Mouse (Mus musculus) MEL (cell line): Measurements from ENCODE around the gene Zbtb14. TPM values are rescaled to one million over a fixed set of nuclear protein-coding genes. Genes with fewer than 3 reads are reported as not detected.

Experiments used
- DNase-seq: peaks from one replicate; pipeline ENCODE4 v3.0.0; 2011; ENCODE audit warnings: low read depth, low spot score
- H3K27ac ChIP-seq: 2 replicates; pipeline ENCODE4 v1.5.1; 2012; ENCODE audit warnings: low read depth, mild to moderate bottlenecking, control low read depth, low read length, moderate library complexity; ENCODE audit not compliant: control insufficient read depth
- H3K27me3 ChIP-seq, 2 experiments: fragments of 150-350 bp in 1 of 2; sonication (generic) in 1 of 2; 2 replicates each; pipeline ENCODE4 v1.6.1; 2012; ENCODE audit warnings: low read length in 2 of 2, mild to moderate bottlenecking in 2 of 2, improper control_type of control experiment in 1 of 2, moderate library complexity in 1 of 2; ENCODE audit not compliant: insufficient read depth in 2 of 2, control insufficient read depth in 1 of 2
- H3K36me3 ChIP-seq, 2 experiments: 2 replicates each; pipeline ENCODE4 v1.6.1; 2012 to 2014; ENCODE audit warnings: low read length in 2 of 2, improper control_type of control experiment in 1 of 2, inconsistent platforms in 1 of 2, mild to moderate bottlenecking in 1 of 2; ENCODE audit not compliant: insufficient read depth in 2 of 2, control insufficient read depth in 1 of 2
- H3K4me1 ChIP-seq, 2 experiments: fragments of 150-350 bp in 1 of 2; sonication (generic) in 1 of 2; 2 replicates each; pipeline ENCODE4 v1.6.1; 2012; ENCODE audit warnings: low read length in 2 of 2, improper control_type of control experiment in 1 of 2, mild to moderate bottlenecking in 1 of 2; ENCODE audit not compliant: insufficient read depth in 2 of 2, control insufficient read depth in 1 of 2
- H3K4me3 ChIP-seq, 2 experiments: fragments of 150-350 bp in 1 of 2; sonication (generic) in 1 of 2; 2 replicates each; pipeline ENCODE4 v1.5.1; 2012; ENCODE audit warnings: low read depth in 2 of 2, low read length in 2 of 2, mild to moderate bottlenecking in 2 of 2, moderate library complexity in 2 of 2, control low read depth in 1 of 2, improper control_type of control experiment in 1 of 2; ENCODE audit not compliant: control insufficient read depth in 1 of 2, insufficient read depth in 1 of 2
- H3K79me2 ChIP-seq: 2 replicates; pipeline ENCODE4 v1.6.1; 2012; ENCODE audit warnings: mild to moderate bottlenecking, low read length, moderate library complexity; ENCODE audit not compliant: control insufficient read depth, poor library complexity, insufficient read depth
- H3K9ac ChIP-seq: 2 replicates; pipeline ENCODE4 v1.6.1; 2012; ENCODE audit warnings: low read depth, mild to moderate bottlenecking, control low read depth, low read length, moderate library complexity; ENCODE audit not compliant: control insufficient read depth, poor library complexity, severe bottlenecking
- H3K9me3 ChIP-seq: fragments of 150-350 bp; sonication (generic); replicated peaks from 2 replicates; pipeline ENCODE4 v1.6.1; 2012; ENCODE audit warnings: mild to moderate bottlenecking, low read length, improper control_type of control experiment, moderate library complexity; ENCODE audit not compliant: insufficient read depth
- BHLHE40 ChIP-seq: IDR thresholded peaks from 2 replicates; pipeline ENCODE4 v1.6.1; 2012; ENCODE audit warnings: low read depth, mild to moderate bottlenecking, inconsistent platforms, low read length, improper control_type of control experiment, borderline replicate concordance
- CHD1 ChIP-seq: IDR thresholded peaks from 2 replicates; pipeline ENCODE4 v1.6.1; 2012; ENCODE audit warnings: low read depth, mild to moderate bottlenecking, inconsistent platforms, low read length, improper control_type of control experiment
- CTCF ChIP-seq, 3 experiments: IDR thresholded peaks in 2 of 3; conservative IDR thresholded peaks in 1 of 3; 2 replicates each; pipeline ENCODE4 v1.5.1; 2011 to 2012; ENCODE audit warnings: low read length in 3 of 3, low read depth in 2 of 3, mild to moderate bottlenecking in 2 of 3, improper control_type of control experiment in 1 of 3, inconsistent platforms in 1 of 3, mixed read lengths in 1 of 3, moderate library complexity in 1 of 3; ENCODE audit not compliant: control insufficient read depth in 1 of 3, insufficient read depth in 1 of 3, poor library complexity in 1 of 3, severe bottlenecking in 1 of 3
- E2F4 ChIP-seq: IDR thresholded peaks from 2 replicates; pipeline ENCODE4 v1.6.1; 2011; ENCODE audit warnings: low read depth, low read length, improper control_type of control experiment, borderline replicate concordance
- ELF1 ChIP-seq: IDR thresholded peaks from 2 replicates; pipeline ENCODE4 v1.6.1; 2014; ENCODE audit warnings: low read depth, mild to moderate bottlenecking, inconsistent platforms, low read length, improper control_type of control experiment, moderate library complexity
- EP300 ChIP-seq, 2 experiments: IDR thresholded peaks; 2 replicates each; pipeline ENCODE4 v1.6.1; 2011; ENCODE audit warnings: improper control_type of control experiment in 2 of 2, low read length in 2 of 2, low read depth in 1 of 2, mild to moderate bottlenecking in 1 of 2
- ETS1 ChIP-seq: IDR thresholded peaks from 2 replicates; pipeline ENCODE4 v1.6.1; 2012; ENCODE audit warnings: low read depth, mild to moderate bottlenecking, inconsistent platforms, low read length, improper control_type of control experiment, moderate library complexity
- GABPA ChIP-seq: IDR thresholded peaks from 2 replicates; pipeline ENCODE4 v1.6.1; 2012; ENCODE audit warnings: low read depth, mild to moderate bottlenecking, inconsistent platforms, low read length, improper control_type of control experiment, moderate library complexity
- GATA1 ChIP-seq: IDR thresholded peaks from 2 replicates; pipeline ENCODE4 v1.6.1; 2011; ENCODE audit warnings: low read depth, low read length, improper control_type of control experiment
- HCFC1 ChIP-seq: IDR thresholded peaks from 2 replicates; pipeline ENCODE4 v1.6.1; 2012; ENCODE audit warnings: low read depth, mild to moderate bottlenecking, inconsistent platforms, low read length, improper control_type of control experiment, moderate library complexity
- JUND ChIP-seq: IDR thresholded peaks from 2 replicates; pipeline ENCODE4 v1.6.1; 2011; ENCODE audit warnings: low read depth, mild to moderate bottlenecking, improper control_type of control experiment, low read length
- KAT2A ChIP-seq: conservative IDR thresholded peaks from 2 replicates; pipeline ENCODE4 v1.6.1; 2012; ENCODE audit warnings: low read depth, low read length, improper control_type of control experiment, inconsistent platforms
- MAFK ChIP-seq: IDR thresholded peaks from 2 replicates; pipeline ENCODE4 v1.6.1; 2011; ENCODE audit warnings: low read depth, mild to moderate bottlenecking, low read length, improper control_type of control experiment, borderline replicate concordance
- MAX ChIP-seq: IDR thresholded peaks from 2 replicates; pipeline ENCODE4 v1.6.1; 2011; ENCODE audit warnings: low read length, improper control_type of control experiment
- MAZ ChIP-seq: IDR thresholded peaks from 2 replicates; pipeline ENCODE4 v1.6.1; 2012; ENCODE audit warnings: low read depth, mild to moderate bottlenecking, inconsistent platforms, low read length, improper control_type of control experiment
- MEF2A ChIP-seq: IDR thresholded peaks from 2 replicates; pipeline ENCODE4 v1.6.1; 2014; ENCODE audit warnings: low read depth, mild to moderate bottlenecking, inconsistent platforms, low read length, improper control_type of control experiment; ENCODE audit not compliant: poor library complexity, insufficient replicate concordance, severe bottlenecking; ENCODE audit errors: extremely low read depth
- MXI1 ChIP-seq: IDR thresholded peaks from 2 replicates; pipeline ENCODE4 v1.6.1; 2011; ENCODE audit warnings: mild to moderate bottlenecking, low read depth, low read length, improper control_type of control experiment
- MYB ChIP-seq: IDR thresholded peaks from 2 replicates; pipeline ENCODE4 v1.6.1; 2011; ENCODE audit warnings: mild to moderate bottlenecking, low read depth, low read length, improper control_type of control experiment
- MYC ChIP-seq: IDR thresholded peaks from 2 replicates; pipeline ENCODE4 v1.6.1; 2011; ENCODE audit warnings: low read depth, mild to moderate bottlenecking, low read length, improper control_type of control experiment, moderate library complexity
- NELFE ChIP-seq: IDR thresholded peaks from 2 replicates; pipeline ENCODE4 v1.6.1; 2011; ENCODE audit warnings: low read depth, low read length, improper control_type of control experiment
- NRF1 ChIP-seq: IDR thresholded peaks from 2 replicates; pipeline ENCODE4 v1.6.1; 2014; ENCODE audit warnings: low read depth, mild to moderate bottlenecking, inconsistent platforms, low read length, improper control_type of control experiment, moderate library complexity; ENCODE audit not compliant: poor library complexity, insufficient read depth, severe bottlenecking
- POLR2A ChIP-seq, 2 experiments: IDR thresholded peaks; 2 replicates each; pipeline ENCODE4 v1.6.1; 2011 to 2012; ENCODE audit warnings: low read length in 2 of 2, mild to moderate bottlenecking in 2 of 2, control low read depth in 1 of 2, improper control_type of control experiment in 1 of 2, low read depth in 1 of 2, moderate library complexity in 1 of 2; ENCODE audit not compliant: control insufficient read depth in 1 of 2, insufficient read depth in 1 of 2, poor library complexity in 1 of 2
- POLR2AphosphoS2 ChIP-seq: IDR thresholded peaks from 2 replicates; pipeline ENCODE4 v1.6.1; 2011; ENCODE audit warnings: low read length, improper control_type of control experiment
- POLR2AphosphoS5 ChIP-seq: IDR thresholded peaks from 2 replicates; pipeline ENCODE4 v1.6.1; 2012; ENCODE audit warnings: low read depth, borderline replicate concordance, mild to moderate bottlenecking, inconsistent platforms, low read length, moderate library complexity, mixed read lengths
- RAD21 ChIP-seq: IDR thresholded peaks from 2 replicates; pipeline ENCODE4 v1.6.1; 2011; ENCODE audit warnings: mild to moderate bottlenecking, low read depth, low read length, improper control_type of control experiment
- RCOR1 ChIP-seq: IDR thresholded peaks from 2 replicates; pipeline ENCODE4 v1.6.1; 2012; ENCODE audit warnings: low read depth, mild to moderate bottlenecking, inconsistent platforms, low read length, improper control_type of control experiment
- SIN3A ChIP-seq: IDR thresholded peaks from 2 replicates; pipeline ENCODE4 v1.6.1; 2012; ENCODE audit warnings: low read length, improper control_type of control experiment, inconsistent platforms
- SMC3 ChIP-seq: IDR thresholded peaks from 2 replicates; pipeline ENCODE4 v1.6.1; 2011; ENCODE audit warnings: low read depth, low read length, improper control_type of control experiment
- TAL1 ChIP-seq: IDR thresholded peaks from 2 replicates; pipeline ENCODE4 v1.6.1; 2012; ENCODE audit warnings: mild to moderate bottlenecking, inconsistent platforms, low read length, moderate library complexity, mixed read lengths
- TBP ChIP-seq: IDR thresholded peaks from 2 replicates; pipeline ENCODE4 v1.8.0; 2011; ENCODE audit warnings: low read depth, low read length, improper control_type of control experiment
- TCF12 ChIP-seq: IDR thresholded peaks from 2 replicates; pipeline ENCODE4 v1.6.1; 2014; ENCODE audit warnings: low read depth, mild to moderate bottlenecking, inconsistent platforms, low read length, improper control_type of control experiment, moderate library complexity
- UBTF ChIP-seq: IDR thresholded peaks from 2 replicates; pipeline ENCODE4 v1.6.1; 2012; ENCODE audit warnings: low read depth, mild to moderate bottlenecking, inconsistent platforms, low read length, improper control_type of control experiment, moderate library complexity, borderline replicate concordance; ENCODE audit not compliant: insufficient read depth
- USF2 ChIP-seq, 2 experiments: IDR thresholded peaks; 2 replicates each; pipeline ENCODE4 v1.6.1; 2011 to 2012; ENCODE audit warnings: improper control_type of control experiment in 2 of 2, low read length in 2 of 2, borderline replicate concordance in 1 of 2, inconsistent platforms in 1 of 2, low read depth in 1 of 2, mild to moderate bottlenecking in 1 of 2; ENCODE audit not compliant: insufficient read depth in 1 of 2
- ZC3H11A ChIP-seq: IDR thresholded peaks from 2 replicates; pipeline ENCODE4 v1.6.1; 2012; ENCODE audit warnings: low read depth, mild to moderate bottlenecking, inconsistent platforms, low read length, improper control_type of control experiment
- ZKSCAN1 ChIP-seq: IDR thresholded peaks from 2 replicates; pipeline ENCODE4 v1.6.1; 2012; ENCODE audit warnings: low read depth, mild to moderate bottlenecking, inconsistent platforms, low read length, improper control_type of control experiment, moderate library complexity
- ZMIZ1 ChIP-seq: IDR thresholded peaks from 2 replicates; pipeline ENCODE4 v1.6.1; 2012; ENCODE audit warnings: low read depth, mild to moderate bottlenecking, inconsistent platforms, low read length, improper control_type of control experiment, moderate library complexity
- ZNF384 ChIP-seq: IDR thresholded peaks from 2 replicates; pipeline ENCODE4 v1.6.1; 2012; ENCODE audit warnings: low read depth, mild to moderate bottlenecking, inconsistent platforms, low read length, improper control_type of control experiment
- polyA plus RNA-seq, 2 experiments: library from polyadenylated mRNA; stranded (reverse) in 1 of 2; unstranded in 1 of 2; fragments of >175 nt in 1 of 2; fragments of >200 nt in 1 of 2; gene quantifications; 2 replicates each; pipeline versions ENCODE4 v1.2.1 to v1.2.4; 2012; ENCODE audit warnings: low replicate concordance in 2 of 2, low read depth in 1 of 2; ENCODE audit not compliant: insufficient read length in 2 of 2, insufficient read depth in 1 of 2, missing spikeins in 1 of 2
- total RNA-seq: library from RNA; depleted of rRNA; stranded (reverse); fragments of 300-350 nt; gene quantifications from 2 replicates; pipeline ENCODE4 v1.2.3, GENCODE M21; 2012

Zbtb14 gene
- total and polyA plus RNA-seq, 3 experiments, result 8.7 to 11.9 TPM; not detected in 1

- H3K9ac ChIP-seq, result no peak overlapping the region
- H3K27ac ChIP-seq, result no peak overlapping the region
- H3K4me1 ChIP-seq, result peaks cover 6 to 10% of the 10 kb centered on the region in 2 experiments; a peak in 3 of 4 replicates
- peak overlapping the region in 1 of 2 experiments; percentile 34; a peak in 2 of 4 replicates for H3K4me3 ChIP-seq
- no peaks in the 10 kb centered on the region for H3K9me3 ChIP-seq
- DNase-seq, result peak; percentile 86
- H3K36me3 ChIP-seq, result peaks cover 0 to 9% of the 10 kb centered on the region in 2 experiments; a peak in 1 of 4 replicates
- H3K79me2 ChIP-seq, result no peaks in the 10 kb centered on the region; the same call in 1 of the 2 replicates
- no peaks in the 10 kb centered on the region for H3K27me3 ChIP-seq
- TF ChIP-seq MAX (peak; percentile 53; the same call in 1 of the 2 replicates), EP300 (IDR thresholded peaks at IDR 0.05; ENCODE audit: low read depth in 1 of 2, low read length in 2 of 2) (no peak), CTCF (IDR thresholded peaks at IDR 0.05 in 2 of 3, conservative IDR thresholded peaks at IDR 0.05 in 1 of 3; ENCODE audit: control insufficient read depth in 1 of 3, insufficient read depth in 1 of 3, low read depth in 2 of 3, low read length in 3 of 3, poor library complexity in 1 of 3, severe bottlenecking in 1 of 3) (peak; percentile 57 to 76 (median 60)), NELFE (no peak), CHD1 (no peak), POLR2AphosphoS5 (no peak), MYB (no peak), MAZ (no peak), ZMIZ1 (no peak), ZNF384 (no peak), MAFK (no peak), BHLHE40 (no peak), MYC (no peak), POLR2A (IDR thresholded peaks at IDR 0.05; ENCODE audit: control insufficient read depth in 1 of 2, insufficient read depth in 1 of 2, low read depth in 1 of 2, low read length in 2 of 2, poor library complexity in 1 of 2) (no peak), UBTF (no peak), GATA1 (no peak), MEF2A (no peak), SIN3A (peak; percentile 81), TCF12 (no peak), TBP (no peak), USF2 (IDR thresholded peaks at IDR 0.05; ENCODE audit: borderline replicate concordance in 1 of 2, insufficient read depth in 1 of 2, low read depth in 1 of 2, low read length in 2 of 2) (no peak), TAL1 (no peak), HCFC1 (0 out of 2 replicates have a peak, but pooled peaks have one; percentile 36), GABPA (no peak), ZC3H11A (peak; percentile 53), KAT2A (no peak), POLR2AphosphoS2 (no peak), RCOR1 (0 out of 2 replicates have a peak, but pooled peaks have one; percentile 7), JUND (no peak), MXI1 (peak; percentile 56), RAD21 (peak; percentile 78), E2F4 (no peak), ETS1 (no peak), ELF1 (no peak), ZKSCAN1 (0 out of 2 replicates have a peak, but pooled peaks have one; percentile 17), SMC3 (peak; percentile 63), NRF1 (0 out of 2 replicates have a peak, but pooled peaks have one; percentile 12)
These were observed 18.3 kb downstream of the Zbtb14 start for GRCm38 (mm10) chr17:69401146-69401545.
